Mouse (Mus musculus): ENCODE results near the gene Plk3.

Plk3 gene

DNA sequence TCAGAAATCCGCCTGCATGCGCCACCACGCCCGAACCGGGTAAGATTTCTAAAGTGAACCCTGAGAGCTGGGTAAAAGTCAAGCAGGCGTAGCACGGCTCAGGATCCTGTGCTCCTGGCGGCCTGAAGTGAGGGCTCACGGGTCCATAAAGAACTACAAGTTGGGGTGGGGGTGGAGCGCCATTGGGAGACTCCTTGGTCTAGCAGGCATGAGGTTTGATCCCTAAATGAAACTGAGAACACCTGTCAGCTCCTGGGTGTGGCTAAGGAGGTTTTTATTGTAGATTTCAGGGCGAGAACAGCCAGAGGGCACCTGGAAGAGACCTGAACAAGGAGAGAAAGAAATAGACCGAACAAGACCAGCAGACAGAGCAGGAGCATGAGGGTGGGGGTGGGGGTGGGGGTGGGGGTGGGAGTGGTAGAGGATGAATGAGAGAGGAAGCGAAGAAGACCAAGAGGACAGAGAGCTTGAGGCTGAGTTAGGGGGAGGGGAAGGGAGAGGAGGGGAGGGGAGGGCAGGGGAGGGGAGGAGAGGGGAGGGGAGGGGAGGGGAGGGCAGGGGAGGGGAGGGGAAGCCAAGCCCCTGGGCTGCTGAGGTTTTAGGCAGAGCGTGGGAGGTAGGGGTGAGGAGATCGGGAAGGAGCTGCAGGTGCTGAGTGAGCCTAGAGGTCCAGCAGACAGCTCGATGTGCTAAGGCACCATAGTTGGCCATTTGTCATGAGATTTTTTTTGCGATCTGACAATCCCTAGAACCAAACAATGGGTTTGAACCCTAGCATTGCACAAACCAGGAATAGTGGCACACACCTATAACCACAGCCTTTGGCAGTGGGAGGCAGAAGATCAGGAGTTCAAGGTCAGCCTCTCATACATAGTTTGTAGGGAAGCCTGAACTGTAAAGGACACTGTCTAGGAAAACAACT lies 4.8 kb upstream of the Plk3 start:
- DNase-seq (ENCODE audit: low spot score) = no peak

DNA sequence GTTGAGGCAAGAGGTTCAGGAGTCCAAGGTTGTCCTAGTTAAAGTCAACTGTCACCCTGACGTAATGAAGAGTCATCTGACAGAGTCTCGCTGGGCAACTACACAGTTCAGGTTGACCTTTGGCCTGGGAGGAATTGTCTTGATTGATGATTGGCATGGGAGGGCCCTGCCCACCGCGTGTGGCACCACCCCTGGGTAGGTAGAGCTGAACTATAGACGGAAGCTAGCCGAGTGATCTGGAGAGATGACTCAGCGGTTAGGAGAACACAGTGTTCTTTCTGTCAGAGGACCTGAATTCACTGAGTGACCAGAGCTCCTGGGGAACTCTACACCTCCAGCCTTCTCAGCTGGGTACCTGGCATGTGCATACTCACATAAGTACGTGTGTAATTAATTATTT lies 2.3 kb upstream of the Plk3 start:
- no peak for DNase-seq (ENCODE audit: low spot score)

GRCm38 (mm10) chr4:117134601-117134995 lies 835 bp upstream of the Plk3 start:
- DNase-seq (ENCODE audit: low spot score) = no peak

DNA sequence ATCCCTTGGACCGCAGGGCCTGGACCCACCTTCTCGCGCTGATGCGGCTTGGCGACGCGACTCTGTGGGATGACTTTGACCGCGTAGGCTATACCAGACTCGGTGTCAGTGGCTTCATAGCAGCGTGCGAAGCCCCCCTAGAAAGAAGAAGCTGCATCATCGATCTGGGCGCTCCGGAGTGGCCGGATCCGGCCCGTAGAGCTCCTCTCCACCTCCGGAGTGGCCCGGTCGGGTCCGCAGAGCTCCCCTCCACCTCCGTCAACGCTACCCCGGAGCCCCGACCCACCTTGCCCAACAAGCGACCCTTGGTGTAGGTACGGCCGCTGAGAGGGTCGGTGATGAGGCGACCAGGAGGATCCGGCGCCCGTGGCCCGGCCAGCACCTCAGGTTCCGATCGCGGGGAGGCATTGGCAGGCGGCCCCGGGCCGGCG lies 382 bp downstream of the Plk3 start:
- peak; percentile 43 for DNase-seq (ENCODE audit: low spot score)

GRCm38 (mm10) chr4:117132794-117133143 lies 994 bp downstream of the Plk3 start:
- DNase-seq (ENCODE audit: low spot score) = no peak

- peak; percentile 87 for DNase-seq (ENCODE audit: low spot score)
Observed at GRCm38 (mm10) chr4:117131890-117132793, 1.6 kb downstream of the Plk3 start.

DNA sequence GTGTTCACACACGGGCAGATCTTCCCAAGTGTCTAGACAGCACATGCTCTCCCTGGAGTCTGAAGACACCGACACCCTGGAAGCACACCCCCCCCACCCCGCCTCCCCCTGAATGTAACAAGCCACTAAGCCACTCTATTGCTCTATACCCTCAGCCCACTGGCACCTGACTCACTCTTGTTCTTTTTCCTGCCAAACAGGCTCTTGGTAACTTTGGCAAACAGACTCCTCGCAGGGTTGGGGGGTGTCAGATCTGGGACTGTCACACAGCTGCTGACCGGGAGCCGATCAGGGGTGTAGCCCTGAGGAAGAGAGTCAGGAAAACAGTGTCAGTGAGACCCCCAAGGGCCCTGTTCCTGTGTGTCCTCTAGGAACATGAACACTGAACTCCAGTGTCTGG lies 2.6 kb downstream of the Plk3 start:
- DNase-seq (ENCODE audit: low spot score) = no peak

DNA sequence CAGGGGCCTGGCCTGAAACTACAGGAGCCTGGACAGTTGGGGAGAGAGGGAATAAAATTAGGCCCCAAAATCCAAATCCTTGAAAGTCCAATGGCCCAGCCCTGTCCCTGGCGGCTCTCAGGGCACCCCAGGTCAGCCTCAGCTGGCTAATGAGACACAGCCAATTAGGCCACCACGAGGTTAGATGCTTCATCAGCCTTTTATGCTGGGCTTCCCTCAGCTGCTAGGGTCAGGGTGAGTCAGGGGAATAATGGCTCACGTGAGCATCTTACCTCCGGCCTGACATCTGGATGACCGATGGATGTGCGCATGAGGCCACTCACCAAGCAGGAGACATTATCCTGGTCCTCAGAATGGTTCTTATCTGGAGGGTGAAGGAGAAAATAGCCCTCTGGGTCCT lies 3.0 kb downstream of the Plk3 start:
- DNase-seq (ENCODE audit: low spot score) = no peak

GRCm38 (mm10) chr4:117127991-117128686 lies 5.6 kb downstream of the Plk3 start:
- DNase-seq (ENCODE audit: low spot score) = no peak

DNA sequence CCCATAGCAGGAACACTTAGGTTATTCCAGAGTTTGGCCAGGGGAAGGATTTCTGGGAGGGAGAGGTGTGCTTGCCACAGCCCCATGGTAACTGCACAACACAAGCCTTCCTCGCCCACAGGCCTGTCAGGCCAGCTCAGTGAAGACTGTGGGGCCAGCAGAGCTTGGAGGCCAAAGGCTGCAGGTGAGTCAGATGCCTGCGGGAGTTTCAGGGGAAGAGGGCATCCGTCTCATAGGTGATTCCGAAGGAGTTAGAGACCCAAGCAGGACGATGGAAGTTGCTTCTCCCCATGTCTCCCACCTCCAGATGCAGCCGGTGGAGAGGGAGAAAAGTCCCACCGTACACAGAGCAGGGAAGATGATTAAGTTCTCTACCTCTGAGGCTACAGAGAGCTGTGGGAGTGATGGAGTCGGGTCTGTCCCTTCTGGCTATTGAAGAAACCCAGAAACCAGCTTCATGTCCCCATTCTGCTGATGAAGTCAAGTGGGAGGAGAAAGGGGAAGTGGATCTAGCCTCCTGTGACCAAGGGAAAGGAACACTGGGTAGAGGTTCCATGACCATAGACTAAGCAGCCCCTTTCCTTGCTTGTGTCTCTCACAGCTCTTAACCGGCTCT lies 7.0 kb downstream of the Plk3 start, which contains the start of gene Tctex1d4:
Tctex1d4 (plus strand) TSS at position 120 of the 616 bp plus-strand sequence.
- no peak for DNase-seq (ENCODE audit: low spot score)

DNA sequence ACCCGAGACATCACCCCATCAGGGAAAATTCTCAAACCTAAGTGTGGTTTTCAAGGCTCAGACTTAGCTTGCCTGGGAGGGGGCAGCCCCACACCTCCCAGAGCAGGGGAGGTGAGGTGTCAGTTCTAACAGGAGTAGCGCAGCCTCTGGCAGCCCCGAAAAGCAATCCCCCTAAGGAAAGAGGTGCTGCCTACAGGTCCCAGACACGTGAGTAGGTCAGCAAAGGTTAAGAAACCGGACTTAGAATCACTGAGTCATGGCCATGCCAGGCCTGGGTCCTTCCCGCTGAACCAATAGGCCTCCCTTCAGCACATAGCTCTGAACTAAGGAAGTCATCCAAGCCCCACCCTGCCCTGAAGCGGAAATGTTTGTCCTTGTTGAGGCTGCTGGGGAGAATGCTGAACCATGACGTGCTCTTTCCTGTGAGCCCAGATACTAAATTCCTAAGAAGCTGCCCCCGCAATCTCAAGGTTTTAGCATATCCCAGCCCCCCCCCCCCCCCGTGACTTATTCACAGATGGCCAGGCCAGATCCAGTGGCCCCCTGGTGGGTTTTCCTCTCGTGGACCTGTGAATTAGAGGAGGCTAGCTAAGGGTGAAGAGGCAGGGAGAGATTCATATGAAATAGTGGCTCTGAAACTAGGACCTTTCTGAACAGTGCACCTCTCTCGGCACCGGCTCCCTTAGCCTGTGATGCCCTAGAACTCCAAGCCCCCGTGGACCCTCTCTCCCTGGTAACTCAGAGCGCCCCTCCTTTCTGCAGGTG lies 7.7 kb downstream of the Plk3 start:
- DNase-seq (ENCODE audit: low spot score) = peak; percentile 61

GRCm38 (mm10) chr4:117125348-117125909 lies 8.3 kb downstream of the Plk3 start, which contains the start of gene Btbd19:
Gene Btbd19 (minus strand): TSS chr4:117125725.
- DNase-seq (ENCODE audit: low spot score) = peak; percentile 73

GRCm38 (mm10) chr4:117124518-117125347 lies 9.0 kb downstream of the Plk3 start:
- DNase-seq (ENCODE audit: low spot score) = no peak

DNA sequence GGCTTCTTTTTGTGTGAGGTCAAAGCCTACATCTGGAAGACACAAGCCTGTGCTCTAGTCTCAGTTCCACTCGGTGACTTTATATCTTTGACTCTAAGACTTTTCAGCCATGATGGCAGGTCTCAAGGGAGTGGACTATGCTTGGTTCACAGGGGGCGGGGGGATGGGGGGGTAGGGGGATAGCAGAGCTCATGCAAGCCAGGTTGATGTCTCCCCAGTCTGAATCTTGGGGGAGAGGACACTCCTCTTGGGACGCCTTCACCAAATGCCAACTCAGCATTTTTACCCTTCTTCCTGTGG lies 9.6 kb downstream of the Plk3 start:
- DNase-seq (ENCODE audit: low spot score) = no peak

DNA sequence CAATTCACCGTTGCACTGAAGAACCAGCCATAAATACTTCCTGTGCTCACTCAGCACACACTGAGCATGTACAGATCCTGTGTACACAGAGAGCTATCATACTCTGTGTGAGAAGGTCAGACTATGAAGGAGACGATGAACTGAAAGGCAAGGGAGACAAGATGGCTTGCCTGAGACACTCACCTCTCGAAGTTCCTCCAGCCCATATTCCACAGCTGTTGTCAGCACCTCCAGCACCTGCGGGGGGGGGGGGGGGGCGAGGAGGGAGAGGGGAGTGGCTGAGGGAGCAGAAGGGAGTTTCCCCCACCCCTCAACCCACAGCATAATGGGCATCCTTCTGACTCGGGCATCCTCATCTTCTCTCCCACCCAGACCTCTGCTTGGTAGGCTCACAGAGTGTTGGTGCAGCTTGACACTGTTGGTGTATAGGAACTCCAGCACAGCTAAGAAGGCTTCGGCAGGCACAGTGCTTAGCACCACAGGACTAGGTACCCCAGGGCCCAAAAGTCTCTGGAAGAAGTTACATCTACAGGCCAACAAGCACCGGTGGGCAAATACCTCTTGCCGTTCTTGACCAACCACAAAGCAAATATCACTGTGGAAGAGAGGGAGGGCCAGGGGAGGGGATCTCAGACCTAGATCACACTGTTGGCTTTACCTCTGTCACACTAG lies 10.1 kb downstream of the Plk3 start:
- no peak for DNase-seq (ENCODE audit: low spot score)

DNA sequence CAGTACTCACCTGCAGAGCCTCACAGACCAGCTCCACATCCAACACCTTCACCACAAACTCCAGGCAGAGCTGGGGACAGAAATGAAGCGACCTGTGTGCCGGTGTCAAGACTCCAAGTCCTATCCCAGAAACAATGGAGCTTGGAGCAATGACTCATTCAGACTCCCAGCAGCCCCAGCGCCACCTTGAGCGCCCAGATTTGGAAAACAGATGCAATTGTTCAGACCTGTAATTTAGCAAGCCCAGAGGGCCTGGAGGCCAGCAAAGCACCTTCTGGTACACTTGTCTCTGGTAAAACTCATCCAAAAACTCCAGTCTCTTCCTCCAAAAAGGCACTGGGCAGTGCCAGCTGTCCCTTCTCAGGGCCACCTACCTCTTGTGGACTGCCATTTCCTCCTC lies 11.6 kb downstream of the Plk3 start:
- DNase-seq (ENCODE audit: low spot score) = no peak

GRCm38 (mm10) chr4:117120445-117121414 lies 13.0 kb downstream of the Plk3 start:
- peak; percentile 98 for DNase-seq (ENCODE audit: low spot score)

DNA sequence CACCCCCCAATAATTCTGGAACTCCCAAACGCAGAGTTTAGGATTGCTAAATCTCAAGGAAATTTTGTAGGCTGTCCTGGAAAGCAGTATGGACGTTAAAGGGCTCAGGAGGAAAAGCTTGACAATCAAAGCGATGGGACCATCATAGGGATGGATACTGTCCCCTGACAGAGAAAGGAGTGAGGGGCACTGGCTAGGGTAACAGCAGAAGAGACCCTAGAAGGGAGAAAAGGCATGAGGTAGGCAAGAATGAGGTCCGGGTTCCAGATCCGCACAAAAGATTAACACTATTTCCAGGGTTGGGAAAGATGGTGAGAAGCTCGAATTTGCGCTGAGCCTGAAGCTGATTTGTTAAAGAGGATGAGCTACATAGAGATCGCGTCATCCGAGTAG lies 13.7 kb downstream of the Plk3 start:
- DNase-seq (ENCODE audit: low spot score) = no peak

All from embryo, embryonic 10.5 days (tissue).